Mouse (Mus musculus) right cerebral cortex, adult 2 months (tissue): ENCODE data around the gene Sept7.
A peak's percentile ranks its signal among the peaks of the same experiment; 100 is the strongest.
"Not testable (repeated sequence)": the region's sequence is repeated elsewhere in the genome, so short reads cannot be mapped to it uniquely, and the experiment has no call there.

ENCODE experiments used
- DNase-seq, 2 experiments: peaks; one replicate each; pipeline ENCODE4 v3.0.0; 2021 to 2022; ENCODE audit warnings: low spot score in 2 of 2

Sept7 gene

GRCm38 (mm10) chr9:25252283-25252726 is at the start of gene Sept7:
Gene Sept7, plus strand, starts transcription at chr9:25252439.
- DNase-seq, result peak; percentile 98 to 99

GRCm38 (mm10) chr9:25208087-25208803 is 44.0 kb upstream of the Sept7 start:
- peak; percentile 56 to 59 for DNase-seq

GRCm38 (mm10) chr9:25212309-25213163 is 39.7 kb upstream of the Sept7 start:
- DNase-seq, result no peak

GRCm38 (mm10) chr9:25213164-25213557 is 39.1 kb upstream of the Sept7 start:
- no peak for DNase-seq

GRCm38 (mm10) chr9:25215411-25215810 is 36.8 kb upstream of the Sept7 start:
- DNase-seq, result no peak

GRCm38 (mm10) chr9:25216210-25216609 is 36.0 kb upstream of the Sept7 start:
- no peak for DNase-seq

- DNase-seq, result no peak
These were observed 33.3 kb upstream of the Sept7 start for GRCm38 (mm10) chr9:25218954-25219353.

GRCm38 (mm10) chr9:25219882-25220281 is 32.4 kb upstream of the Sept7 start:
- DNase-seq, result no peak

GRCm38 (mm10) chr9:25224959-25225358 is 27.3 kb upstream of the Sept7 start:
- DNase-seq, result peak; percentile 38 to 48

GRCm38 (mm10) chr9:25229740-25230139 is 22.5 kb upstream of the Sept7 start:
- no peak for DNase-seq

GRCm38 (mm10) chr9:25230213-25231039 is 21.8 kb upstream of the Sept7 start:
- DNase-seq, result no peak

GRCm38 (mm10) chr9:25241065-25241464 is 11.2 kb upstream of the Sept7 start:
- no peak for DNase-seq

GRCm38 (mm10) chr9:25241783-25242182 is 10.5 kb upstream of the Sept7 start:
- DNase-seq, result not testable (repeated sequence)

- no peak for DNase-seq
These were observed 10.0 kb upstream of the Sept7 start for GRCm38 (mm10) chr9:25242266-25242665.

GRCm38 (mm10) chr9:25243926-25244657 is 8.1 kb upstream of the Sept7 start:
- no peak for DNase-seq

- no peak for DNase-seq
These were observed 7.1 kb upstream of the Sept7 start for GRCm38 (mm10) chr9:25245125-25245524.

GRCm38 (mm10) chr9:25246508-25246907 is 5.7 kb upstream of the Sept7 start:
- DNase-seq, result no peak

GRCm38 (mm10) chr9:25251174-25251573 is 1.1 kb upstream of the Sept7 start:
- no peak for DNase-seq

GRCm38 (mm10) chr9:25251611-25252282 is 492 bp upstream of the Sept7 start:
- peak; percentile 89 to 92 for DNase-seq

- peak; percentile 65 to 68 for DNase-seq
These were observed 679 bp downstream of the Sept7 start for GRCm38 (mm10) chr9:25252759-25253477.
